In the genomic region with DNA sequence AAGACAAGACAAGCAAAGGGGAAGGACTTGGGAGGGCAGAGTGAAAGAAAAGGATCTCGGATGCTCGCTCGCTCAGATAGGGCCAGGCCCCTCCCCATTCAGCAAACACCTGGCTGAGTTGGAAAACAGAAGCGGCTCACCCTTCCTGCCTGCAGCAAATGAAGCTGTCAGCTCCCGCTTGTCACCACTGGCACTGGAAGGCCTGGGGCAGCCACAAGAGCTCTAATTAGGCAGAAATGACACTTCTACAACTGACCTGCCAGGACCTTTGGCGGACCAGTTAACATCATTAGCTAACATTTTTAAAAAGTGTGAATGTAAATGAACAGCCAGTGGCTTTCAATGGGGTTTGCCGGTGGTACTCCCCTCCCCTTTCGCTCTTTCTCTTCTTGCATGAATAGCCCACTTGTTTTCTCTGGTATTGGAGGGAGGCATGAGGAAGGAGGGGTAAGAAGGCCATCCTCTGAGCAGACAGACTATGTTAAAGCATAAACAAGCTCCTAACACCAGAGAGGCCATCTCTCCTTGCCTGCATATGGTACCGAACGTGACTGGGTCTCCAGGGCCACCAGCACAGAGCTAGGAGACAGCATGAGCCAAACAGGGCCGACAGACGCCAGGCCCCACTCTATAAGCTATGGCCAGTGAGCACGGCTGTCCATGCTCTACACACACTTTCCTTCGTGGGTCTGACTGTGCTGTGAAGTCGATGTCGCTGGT, we compare ENCODE assay signal across 14 mouse cellular contexts. TPM values are rescaled to one million over a fixed set of nuclear protein-coding genes. Genes with fewer than 3 reads are reported as not detected.
DNase-seq lines count a peak whose midpoint lies in the region; ATAC-seq and TF ChIP-seq lines count a peak whose summit lies in the region.
"Had no signal": no experiment of that assay in that cellular context is flagged by ENCODE, and none has a peak within 500 bp of the region (broad histone marks: within the 10 kb centered on the region; RNA-seq: fewer than 3 reads in every experiment).

No protein-coding gene starts in this region.

- peak; percentile 27 for DNase-seq in embryo, embryonic 9.5 days (ENCODE audit: extremely low spot score)
- peak; percentile 39 for DNase-seq in hindbrain, embryonic 10.5 days (ENCODE audit: low spot score)
- no peak for DNase-seq in heart, postnatal 25 days (ENCODE audit: low spot score)
- DNase-seq in lung, postnatal 0 days (ENCODE audit: low spot score): no peak
- DNase-seq: kidney, adult 8-10 months; layer of hippocampus, adult 9-11 months; left cerebral cortex, postnatal 4 days; lung, adult 18-20 months; thymus, adult 18-20 months had no signal

- peaks cover 44% of the 10 kb centered on the region for H3K4me1 ChIP-seq in E14TG2a.4 (replicated peaks; ENCODE audit: low read depth, low read length)
- H3K4me1 ChIP-seq in hindbrain, embryonic 10.5 days (replicated peaks): peaks cover 32% of the 10 kb centered on the region
- H3K4me1 ChIP-seq in midbrain, embryonic 12.5 days: peaks cover 34% of the 10 kb centered on the region
- no peaks in the 10 kb centered on the region for H3K4me1 ChIP-seq in lung, postnatal 0 days (ENCODE audit: insufficient read depth, low read depth, low read length)

- H3K27me3 ChIP-seq in E14TG2a.4 (ENCODE audit: insufficient read depth, low read length): no peaks in the 10 kb centered on the region
- peaks cover 97% of the 10 kb centered on the region for H3K27me3 ChIP-seq in hindbrain, embryonic 10.5 days (ENCODE audit: insufficient read depth, poor library complexity, severe bottlenecking)
- peaks cover 84% of the 10 kb centered on the region for H3K27me3 ChIP-seq in midbrain, embryonic 12.5 days
- no peaks in the 10 kb centered on the region for H3K27me3 ChIP-seq in lung, postnatal 0 days (replicated peaks; ENCODE audit: insufficient read depth, low read length)

- TF ChIP-seq CTCF in E14TG2a.4 (conservative IDR thresholded peaks at IDR 0.05; ENCODE audit: low read length): no peak
- TF ChIP-seq CTCF in lung, postnatal 0 days (IDR thresholded peaks at IDR 0.05): no peak

- no peak for TF ChIP-seq EP300 in lung, postnatal 0 days (IDR thresholded peaks at IDR 0.05)

- peak overlapping the region; percentile 32 for H3K4me3 ChIP-seq in E14TG2a.4 (replicated peaks; ENCODE audit: low read length)
- H3K4me3 ChIP-seq in hindbrain, embryonic 10.5 days: peak overlapping the region; percentile 9; the same call in 1 of the 2 replicates
- no peak overlapping the region for H3K4me3 ChIP-seq in midbrain, embryonic 12.5 days
- H3K4me3 ChIP-seq in lung, postnatal 0 days (ENCODE audit: low read depth, low read length): no peak overlapping the region

- H3K9ac ChIP-seq in midbrain, embryonic 12.5 days (replicated peaks): no peak overlapping the region
- no peak overlapping the region for H3K9ac ChIP-seq in lung, postnatal 0 days (replicated peaks; ENCODE audit: low read depth)

- peak overlapping the region; percentile 40; the same call in 1 of the 2 replicates for H3K27ac ChIP-seq in hindbrain, embryonic 10.5 days
- no peak overlapping the region for H3K27ac ChIP-seq in midbrain, embryonic 12.5 days (replicated peaks)
- no peak overlapping the region for H3K27ac ChIP-seq in lung, postnatal 0 days (ENCODE audit: low read length)

- WGBS in hindbrain, embryonic 10.5 days: 11% methylated on average over 16 of the region's 16 CpGs
- WGBS in midbrain, embryonic 12.5 days: 10% methylated on average over 16 of the region's 16 CpGs
- 46% methylated on average over 16 of the region's 16 CpGs for WGBS in lung, postnatal 0 days

- no peaks in the 10 kb centered on the region; the same call in 1 of the 2 replicates for H3K36me3 ChIP-seq in E14TG2a.4 (ENCODE audit: insufficient read depth, low read length)
- no peaks in the 10 kb centered on the region for H3K36me3 ChIP-seq in hindbrain, embryonic 10.5 days
- H3K36me3 ChIP-seq in midbrain, embryonic 12.5 days: no peaks in the 10 kb centered on the region
- H3K36me3 ChIP-seq in lung, postnatal 0 days (ENCODE audit: insufficient read depth, low read length): no peaks in the 10 kb centered on the region

- no peaks in the 10 kb centered on the region for H3K9me3 ChIP-seq in E14TG2a.4 (ENCODE audit: low read length)
- no peaks in the 10 kb centered on the region for H3K9me3 ChIP-seq in hindbrain, embryonic 10.5 days
- H3K9me3 ChIP-seq in midbrain, embryonic 12.5 days: no peaks in the 10 kb centered on the region
- no peaks in the 10 kb centered on the region for H3K9me3 ChIP-seq in lung, postnatal 0 days (ENCODE audit: low read length)

- H3K4me2 ChIP-seq in midbrain, embryonic 12.5 days (replicated peaks): peak overlapping the region; percentile 14
- H3K4me2 ChIP-seq in lung, postnatal 0 days (replicated peaks; ENCODE audit: low read depth, low read length): no peak overlapping the region

- no peak; the same call in 1 of the 2 replicates for ATAC-seq in midbrain, embryonic 12.5 days (ENCODE audit: low FRiP score, low read depth)
- ATAC-seq in inflammation-experienced regulatory T-cells, adult 6 months: no peak
- no peak for ATAC-seq in lung, postnatal 0 days
- no peak for ATAC-seq in megakaryocyte-erythroid progenitor cell, adult 5-6 weeks (replicated peaks; ENCODE audit: low FRiP score, low TSS enrichment, poor library complexity, severe bottlenecking)

- intact Hi-C loops in heart, postnatal 25 days (cut with DNase I): no loop called here

RNA-seq across cellular contexts. Expression of a gene that starts 12.0 kb away (rescaled TPM):
- 1.3 and 1.9 TPM in 2 replicates for polyA plus RNA-seq in hindbrain, embryonic 10.5 days (2016; fragmentation: Nextera tagmentation; extraction: Ambion mirVana)
- polyA plus RNA-seq in midbrain, embryonic 12.5 days (2016; fragmentation: Nextera tagmentation; extraction: Ambion mirVana): 0.37 and 0.81 TPM in 2 replicates
- total RNA-seq in heart, postnatal 25 days (2021): not detected
- polyA plus RNA-seq in inflammation-experienced regulatory T-cells, adult 6 months (2017; shearing (Covaris generic)): not detected
- 2.7 and 3.5 TPM in 2 replicates for polyA plus RNA-seq in lung, postnatal 0 days (2015; fragmentation: Nextera tagmentation; extraction: Ambion mirVana)
- total RNA-seq in megakaryocyte-erythroid progenitor cell, adult 5-6 weeks (2014; fragmentation: Nextera tagmentation): not detected in 2 replicates
- not detected in 2 replicates for total RNA-seq in megakaryocyte-erythroid progenitor cell, adult 5-6 weeks (2017)
- total RNA-seq: granulocyte monocyte progenitor cell, adult 5-6 weeks had no signal

RNA-seq across cellular contexts. Expression of a gene that starts 12.2 kb away (rescaled TPM):
- polyA plus RNA-seq in hindbrain, embryonic 10.5 days (2016; fragmentation: Nextera tagmentation; extraction: Ambion mirVana): 15.8 and 25.5 TPM in 2 replicates
- 27.9 and 28.0 TPM in 2 replicates for polyA plus RNA-seq in midbrain, embryonic 12.5 days (2016; fragmentation: Nextera tagmentation; extraction: Ambion mirVana)
- total RNA-seq in heart, postnatal 25 days (2021): 10 to 100 TPM; 22.7 to 24.4 TPM
- polyA plus RNA-seq in inflammation-experienced regulatory T-cells, adult 6 months (2017; shearing (Covaris generic)): under 1 TPM in 2 of 3 experiments, not detected in 1; 0.57 to 0.92 TPM
- polyA plus RNA-seq in lung, postnatal 0 days (2015; fragmentation: Nextera tagmentation; extraction: Ambion mirVana): 3.3 and 3.9 TPM in 2 replicates
- not detected in 2 replicates for total RNA-seq in megakaryocyte-erythroid progenitor cell, adult 5-6 weeks (2014; fragmentation: Nextera tagmentation)
- total RNA-seq in megakaryocyte-erythroid progenitor cell, adult 5-6 weeks (2017): 0.19 TPM in 1 of 2 replicates, not detected in the other

Comparison
In these comparisons a context has a peak if more than half of its experiments do, and no peak if none do; other contexts are left out.
1. H3K4me3 ChIP-seq: peak in E14TG2a.4 (single experiment) and hindbrain, embryonic 10.5 days (single experiment); none in midbrain, embryonic 12.5 days (single experiment) and lung, postnatal 0 days (single experiment).
2. DNase-seq: peak in embryo, embryonic 9.5 days (single experiment) and hindbrain, embryonic 10.5 days (single experiment); none in heart, postnatal 25 days (single experiment) and lung, postnatal 0 days (single experiment).